Mouse (Mus musculus) gastrocnemius, adult 8-10 months (tissue): ENCODE data around the gene Cd2. TPM values are rescaled to one million over a fixed set of nuclear protein-coding genes. Genes with fewer than 3 reads are reported as not detected.

ENCODE experiments used
- DNase-seq, 2 experiments: peaks; one replicate each; pipeline ENCODE4 v3.0.0; 2022; ENCODE audit warnings: low spot score in 2 of 2
- total RNA-seq, 4 experiments: library from RNA; stranded (reverse); gene quantifications; 2 replicates each; pipeline ENCODE4 v1.2.4; 2022

Gene Cd2
- total RNA-seq, 4 experiments from 2014 or later: not detected

- DNase-seq: no peak
Measured at GRCm38 (mm10) chr3:101275636-101276300, 12.0 kb downstream of the Cd2 start.

- no peak for DNase-seq
Measured at GRCm38 (mm10) chr3:101274794-101275193, 12.9 kb downstream of the Cd2 start.

- DNase-seq: peak in 1 of 2 experiments; percentile 22
Measured at GRCm38 (mm10) chr3:101274041-101274770, 13.5 kb downstream of the Cd2 start.

GRCm38 (mm10) chr3:101272166-101272565 lies 15.6 kb downstream of the Cd2 start:
- no peak for DNase-seq

- no peak for DNase-seq
Measured at GRCm38 (mm10) chr3:101270833-101271232, 16.9 kb downstream of the Cd2 start.

GRCm38 (mm10) chr3:101268361-101268760 lies 19.4 kb downstream of the Cd2 start:
- no peak for DNase-seq

GRCm38 (mm10) chr3:101265561-101266091 lies 22.1 kb downstream of the Cd2 start:
- no peak for DNase-seq

GRCm38 (mm10) chr3:101258976-101259375 lies 28.8 kb downstream of the Cd2 start:
- DNase-seq: no peak

GRCm38 (mm10) chr3:101256090-101256489 lies 31.6 kb downstream of the Cd2 start:
- no peak for DNase-seq

GRCm38 (mm10) chr3:101252141-101252540 lies 35.6 kb downstream of the Cd2 start:
- DNase-seq: no peak

GRCm38 (mm10) chr3:101249846-101250245 lies 37.9 kb downstream of the Cd2 start:
- DNase-seq: no peak

GRCm38 (mm10) chr3:101245212-101245611 lies 42.5 kb downstream of the Cd2 start:
- no peak for DNase-seq

- DNase-seq: no peak
Measured at GRCm38 (mm10) chr3:101243002-101243401, 44.7 kb downstream of the Cd2 start.

GRCm38 (mm10) chr3:101241866-101242265 lies 45.9 kb downstream of the Cd2 start:
- no peak for DNase-seq

GRCm38 (mm10) chr3:101240859-101241258 lies 46.9 kb downstream of the Cd2 start:
- no peak for DNase-seq

- no peak for DNase-seq
Measured at GRCm38 (mm10) chr3:101239236-101239635, 48.5 kb downstream of the Cd2 start.

GRCm38 (mm10) chr3:101238695-101239094 lies 49.0 kb downstream of the Cd2 start:
- no peak for DNase-seq

GRCm38 (mm10) chr3:101236995-101237808 lies 50.5 kb downstream of the Cd2 start:
- DNase-seq: no peak

- DNase-seq: no peak
Measured at GRCm38 (mm10) chr3:101236261-101236660, 51.5 kb downstream of the Cd2 start.

GRCm38 (mm10) chr3:101235321-101235720 lies 52.4 kb downstream of the Cd2 start:
- DNase-seq: no peak

GRCm38 (mm10) chr3:101233424-101233823 lies 54.3 kb downstream of the Cd2 start:
- DNase-seq: no peak

- DNase-seq: no peak
Measured at GRCm38 (mm10) chr3:101232570-101232969, 55.2 kb downstream of the Cd2 start.
